Mouse (Mus musculus): ENCODE results near the gene Cers6.

DNA sequence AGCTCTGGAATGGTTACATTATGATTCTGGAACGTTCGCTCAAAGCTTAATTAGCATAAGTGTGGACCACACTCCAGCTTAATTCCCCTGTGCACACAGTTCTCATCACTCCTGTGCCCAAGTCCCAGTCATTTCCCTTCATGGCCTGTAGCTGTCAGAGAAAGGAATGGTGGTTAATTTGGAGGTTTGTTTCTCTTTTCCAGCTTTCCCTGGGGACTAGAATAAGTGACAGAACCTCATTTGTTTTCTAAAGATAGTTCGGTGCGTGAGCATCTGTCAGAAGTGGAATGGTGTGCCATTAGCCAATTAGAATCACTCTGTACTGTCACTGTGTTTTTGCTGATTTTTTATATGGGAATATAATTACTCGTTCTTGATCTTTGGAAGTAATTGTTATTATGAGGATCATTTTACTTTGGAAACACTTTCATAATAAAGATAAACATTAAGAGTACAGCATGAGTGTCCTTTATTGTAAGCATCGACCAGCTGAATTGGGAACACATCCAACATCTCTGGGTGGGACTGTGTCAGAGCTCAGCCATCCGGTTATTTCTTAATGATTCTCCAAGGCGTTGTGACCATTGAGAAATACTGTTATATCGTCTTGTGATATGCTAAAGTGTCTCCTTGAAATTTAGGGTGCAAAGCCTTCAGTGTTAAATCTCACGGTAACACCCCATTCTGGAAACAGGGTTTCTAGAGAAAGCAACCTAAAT is 252.7 kb downstream of the Cers6 start:
- TF ChIP-seq GATA1 (IDR thresholded peaks at IDR 0.05; ENCODE audit: low read length) = no peak
- no peak for TF ChIP-seq TAL1 (IDR thresholded peaks at IDR 0.05; ENCODE audit: low read length)
